Mouse (Mus musculus) MEL (cell line): ENCODE measurements at regions not wholly inside any gene's neighbourhood (a gene's known extent, or its start where the extent isn't known, plus 50 kb on each side); places are given as distances from the start of the nearest gene placed in this dataset.

Experiments used
- DNase-seq: peaks from one replicate; pipeline ENCODE4 v3.0.0; 2011; ENCODE audit warnings: low read depth, low spot score
- H3K27ac ChIP-seq: 2 replicates; pipeline ENCODE4 v1.5.1; 2012; ENCODE audit warnings: low read depth, mild to moderate bottlenecking, control low read depth, low read length, moderate library complexity; ENCODE audit not compliant: control insufficient read depth
- H3K27me3 ChIP-seq, 2 experiments: fragments of 150-350 bp in 1 of 2; sonication (generic) in 1 of 2; 2 replicates each; pipeline ENCODE4 v1.6.1; 2012; ENCODE audit warnings: low read length in 2 of 2, mild to moderate bottlenecking in 2 of 2, improper control_type of control experiment in 1 of 2, moderate library complexity in 1 of 2; ENCODE audit not compliant: insufficient read depth in 2 of 2, control insufficient read depth in 1 of 2
- H3K36me3 ChIP-seq, 2 experiments: 2 replicates each; pipeline ENCODE4 v1.6.1; 2012 to 2014; ENCODE audit warnings: low read length in 2 of 2, improper control_type of control experiment in 1 of 2, inconsistent platforms in 1 of 2, mild to moderate bottlenecking in 1 of 2; ENCODE audit not compliant: insufficient read depth in 2 of 2, control insufficient read depth in 1 of 2
- H3K4me1 ChIP-seq, 2 experiments: fragments of 150-350 bp in 1 of 2; sonication (generic) in 1 of 2; 2 replicates each; pipeline ENCODE4 v1.6.1; 2012; ENCODE audit warnings: low read length in 2 of 2, improper control_type of control experiment in 1 of 2, mild to moderate bottlenecking in 1 of 2; ENCODE audit not compliant: insufficient read depth in 2 of 2, control insufficient read depth in 1 of 2
- H3K4me3 ChIP-seq, 2 experiments: fragments of 150-350 bp in 1 of 2; sonication (generic) in 1 of 2; 2 replicates each; pipeline ENCODE4 v1.5.1; 2012; ENCODE audit warnings: low read depth in 2 of 2, low read length in 2 of 2, mild to moderate bottlenecking in 2 of 2, moderate library complexity in 2 of 2, control low read depth in 1 of 2, improper control_type of control experiment in 1 of 2; ENCODE audit not compliant: control insufficient read depth in 1 of 2, insufficient read depth in 1 of 2
- H3K79me2 ChIP-seq: 2 replicates; pipeline ENCODE4 v1.6.1; 2012; ENCODE audit warnings: mild to moderate bottlenecking, low read length, moderate library complexity; ENCODE audit not compliant: control insufficient read depth, poor library complexity, insufficient read depth
- H3K9ac ChIP-seq: 2 replicates; pipeline ENCODE4 v1.6.1; 2012; ENCODE audit warnings: low read depth, mild to moderate bottlenecking, control low read depth, low read length, moderate library complexity; ENCODE audit not compliant: control insufficient read depth, poor library complexity, severe bottlenecking
- H3K9me3 ChIP-seq: fragments of 150-350 bp; sonication (generic); replicated peaks from 2 replicates; pipeline ENCODE4 v1.6.1; 2012; ENCODE audit warnings: mild to moderate bottlenecking, low read length, improper control_type of control experiment, moderate library complexity; ENCODE audit not compliant: insufficient read depth
- BHLHE40 ChIP-seq: IDR thresholded peaks from 2 replicates; pipeline ENCODE4 v1.6.1; 2012; ENCODE audit warnings: low read depth, mild to moderate bottlenecking, inconsistent platforms, low read length, improper control_type of control experiment, borderline replicate concordance
- CHD1 ChIP-seq: IDR thresholded peaks from 2 replicates; pipeline ENCODE4 v1.6.1; 2012; ENCODE audit warnings: low read depth, mild to moderate bottlenecking, inconsistent platforms, low read length, improper control_type of control experiment
- JUND ChIP-seq: IDR thresholded peaks from 2 replicates; pipeline ENCODE4 v1.6.1; 2011; ENCODE audit warnings: low read depth, mild to moderate bottlenecking, improper control_type of control experiment, low read length
- KAT2A ChIP-seq: conservative IDR thresholded peaks from 2 replicates; pipeline ENCODE4 v1.6.1; 2012; ENCODE audit warnings: low read depth, low read length, improper control_type of control experiment, inconsistent platforms
- MAFK ChIP-seq: IDR thresholded peaks from 2 replicates; pipeline ENCODE4 v1.6.1; 2011; ENCODE audit warnings: low read depth, mild to moderate bottlenecking, low read length, improper control_type of control experiment, borderline replicate concordance
- MAX ChIP-seq: IDR thresholded peaks from 2 replicates; pipeline ENCODE4 v1.6.1; 2011; ENCODE audit warnings: low read length, improper control_type of control experiment
- MEF2A ChIP-seq: IDR thresholded peaks from 2 replicates; pipeline ENCODE4 v1.6.1; 2014; ENCODE audit warnings: low read depth, mild to moderate bottlenecking, inconsistent platforms, low read length, improper control_type of control experiment; ENCODE audit not compliant: poor library complexity, insufficient replicate concordance, severe bottlenecking; ENCODE audit errors: extremely low read depth
- MXI1 ChIP-seq: IDR thresholded peaks from 2 replicates; pipeline ENCODE4 v1.6.1; 2011; ENCODE audit warnings: mild to moderate bottlenecking, low read depth, low read length, improper control_type of control experiment
- MYC ChIP-seq: IDR thresholded peaks from 2 replicates; pipeline ENCODE4 v1.6.1; 2011; ENCODE audit warnings: low read depth, mild to moderate bottlenecking, low read length, improper control_type of control experiment, moderate library complexity
- NRF1 ChIP-seq: IDR thresholded peaks from 2 replicates; pipeline ENCODE4 v1.6.1; 2014; ENCODE audit warnings: low read depth, mild to moderate bottlenecking, inconsistent platforms, low read length, improper control_type of control experiment, moderate library complexity; ENCODE audit not compliant: poor library complexity, insufficient read depth, severe bottlenecking
- POLR2A ChIP-seq, 2 experiments: IDR thresholded peaks; 2 replicates each; pipeline ENCODE4 v1.6.1; 2011 to 2012; ENCODE audit warnings: low read length in 2 of 2, mild to moderate bottlenecking in 2 of 2, control low read depth in 1 of 2, improper control_type of control experiment in 1 of 2, low read depth in 1 of 2, moderate library complexity in 1 of 2; ENCODE audit not compliant: control insufficient read depth in 1 of 2, insufficient read depth in 1 of 2, poor library complexity in 1 of 2
- RAD21 ChIP-seq: IDR thresholded peaks from 2 replicates; pipeline ENCODE4 v1.6.1; 2011; ENCODE audit warnings: mild to moderate bottlenecking, low read depth, low read length, improper control_type of control experiment
- RCOR1 ChIP-seq: IDR thresholded peaks from 2 replicates; pipeline ENCODE4 v1.6.1; 2012; ENCODE audit warnings: low read depth, mild to moderate bottlenecking, inconsistent platforms, low read length, improper control_type of control experiment
- SMC3 ChIP-seq: IDR thresholded peaks from 2 replicates; pipeline ENCODE4 v1.6.1; 2011; ENCODE audit warnings: low read depth, low read length, improper control_type of control experiment
- TAL1 ChIP-seq: IDR thresholded peaks from 2 replicates; pipeline ENCODE4 v1.6.1; 2012; ENCODE audit warnings: mild to moderate bottlenecking, inconsistent platforms, low read length, moderate library complexity, mixed read lengths
- TCF12 ChIP-seq: IDR thresholded peaks from 2 replicates; pipeline ENCODE4 v1.6.1; 2014; ENCODE audit warnings: low read depth, mild to moderate bottlenecking, inconsistent platforms, low read length, improper control_type of control experiment, moderate library complexity
- USF2 ChIP-seq, 2 experiments: IDR thresholded peaks; 2 replicates each; pipeline ENCODE4 v1.6.1; 2011 to 2012; ENCODE audit warnings: improper control_type of control experiment in 2 of 2, low read length in 2 of 2, borderline replicate concordance in 1 of 2, inconsistent platforms in 1 of 2, low read depth in 1 of 2, mild to moderate bottlenecking in 1 of 2; ENCODE audit not compliant: insufficient read depth in 1 of 2
- ZMIZ1 ChIP-seq: IDR thresholded peaks from 2 replicates; pipeline ENCODE4 v1.6.1; 2012; ENCODE audit warnings: low read depth, mild to moderate bottlenecking, inconsistent platforms, low read length, improper control_type of control experiment, moderate library complexity
- ZNF384 ChIP-seq: IDR thresholded peaks from 2 replicates; pipeline ENCODE4 v1.6.1; 2012; ENCODE audit warnings: low read depth, mild to moderate bottlenecking, inconsistent platforms, low read length, improper control_type of control experiment

DNA sequence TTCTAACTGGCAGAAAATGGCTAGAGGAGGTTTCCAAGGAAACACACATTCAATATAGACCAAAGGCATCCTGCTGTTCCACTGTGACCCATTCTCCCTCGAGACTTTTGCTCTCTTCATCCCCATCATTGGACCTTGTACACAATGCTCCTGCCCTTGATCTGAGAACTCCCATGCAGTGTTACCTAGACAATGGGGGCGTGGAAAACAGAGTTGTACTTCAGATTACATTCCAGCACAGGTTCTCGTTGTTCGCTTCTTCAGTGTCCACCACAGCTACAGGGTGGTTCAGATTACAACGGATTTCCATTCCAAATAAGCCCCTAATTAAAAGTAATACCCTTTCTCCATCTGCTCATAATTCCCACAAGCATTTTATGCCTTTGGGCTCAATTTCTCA lies 186.8 kb upstream of the Thbs1 start:
- Histone ChIP-seq H3K27me3 (no peaks in the 10 kb centered on the region), H3K4me1 (no peaks in the 10 kb centered on the region), H3K36me3 (no peaks in the 10 kb centered on the region), H3K9ac (no peak overlapping the region), H3K4me3 (no peak overlapping the region), H3K9me3 (no peaks in the 10 kb centered on the region), H3K79me2 (no peaks in the 10 kb centered on the region), H3K27ac (no peak overlapping the region)
- no peak for DNase-seq
- TF ChIP-seq MAFK (no peak), TAL1 (no peak), CHD1 (no peak), MEF2A (no peak), BHLHE40 (no peak), MXI1 (no peak), USF2 (IDR thresholded peaks at IDR 0.05; ENCODE audit: borderline replicate concordance in 1 of 2, insufficient read depth in 1 of 2, low read depth in 1 of 2, low read length in 2 of 2) (no peak), RAD21 (no peak), POLR2A (IDR thresholded peaks at IDR 0.05; ENCODE audit: control insufficient read depth in 1 of 2, insufficient read depth in 1 of 2, low read depth in 1 of 2, low read length in 2 of 2, poor library complexity in 1 of 2) (no peak), ZMIZ1 (no peak), TCF12 (no peak), SMC3 (no peak), KAT2A (no peak), MAX (no peak), MYC (no peak)
- TF ChIP-seq, all 39 proteins: peak for 0

GRCm38 (mm10) chr2:117925412-117925811 lies 186.3 kb upstream of the Thbs1 start:
- no peak overlapping the region for H3K9ac ChIP-seq
- no peaks in the 10 kb centered on the region for H3K79me2 ChIP-seq
- H3K9me3 ChIP-seq: no peaks in the 10 kb centered on the region
- TF ChIP-seq BHLHE40: no peak
- no peak for TF ChIP-seq JUND
- no peak for TF ChIP-seq TCF12
- TF ChIP-seq RCOR1: no peak
- TF ChIP-seq CHD1: no peak
- no peak for TF ChIP-seq NRF1
- no peak for TF ChIP-seq ZNF384
- TF ChIP-seq MAFK: no peak
- no peak for TF ChIP-seq MEF2A
- no peak for TF ChIP-seq SMC3
- no peak overlapping the region for H3K4me3 ChIP-seq
- DNase-seq: no peak
- H3K27ac ChIP-seq: no peak overlapping the region
- no peaks in the 10 kb centered on the region for H3K36me3 ChIP-seq
- no peaks in the 10 kb centered on the region for H3K27me3 ChIP-seq
- no peaks in the 10 kb centered on the region for H3K4me1 ChIP-seq
